Mouse (Mus musculus) retina, embryonic 14.5 days (tissue): ENCODE measurements around the gene Fut8.
"Not testable (repeated sequence)": the region's sequence is repeated elsewhere in the genome, so short reads cannot be mapped to it uniquely, and the experiment has no call there.

Experiments used
- DNase-seq: peaks from one replicate; pipeline ENCODE4 v3.0.0-alpha.2; 2015; ENCODE audit warnings: low spot score

The Fut8 gene

DNA sequence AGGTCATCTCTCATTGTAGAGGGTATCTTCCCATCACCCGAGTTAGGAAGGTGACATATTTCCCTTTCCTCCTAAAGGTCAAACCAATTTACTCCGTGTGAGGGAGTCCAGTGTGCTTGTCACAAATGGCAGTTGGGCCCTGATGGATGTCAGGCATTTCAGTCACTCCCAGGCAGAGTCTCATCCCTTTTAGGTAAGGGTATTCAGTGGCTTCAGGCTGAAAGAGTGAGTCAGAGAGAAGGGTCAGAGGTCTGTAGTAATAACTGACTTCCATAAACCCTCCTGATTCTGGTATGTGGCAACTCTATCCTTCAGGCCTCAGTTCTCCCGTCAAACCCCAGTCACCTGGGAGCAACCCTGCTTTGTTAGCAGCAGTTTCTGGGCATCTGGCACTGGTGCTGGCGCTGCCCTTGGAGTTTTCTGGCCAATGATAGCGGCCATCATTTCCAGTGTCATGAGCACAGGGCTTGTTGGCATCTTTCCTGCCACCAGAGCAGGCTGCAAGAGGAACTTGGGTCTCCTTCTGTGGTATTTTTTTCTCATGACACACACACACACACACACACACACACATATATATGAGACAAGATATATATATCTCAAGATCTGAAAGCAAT lies 262.6 kb downstream of the Fut8 start:
- DNase-seq, result no peak

DNA sequence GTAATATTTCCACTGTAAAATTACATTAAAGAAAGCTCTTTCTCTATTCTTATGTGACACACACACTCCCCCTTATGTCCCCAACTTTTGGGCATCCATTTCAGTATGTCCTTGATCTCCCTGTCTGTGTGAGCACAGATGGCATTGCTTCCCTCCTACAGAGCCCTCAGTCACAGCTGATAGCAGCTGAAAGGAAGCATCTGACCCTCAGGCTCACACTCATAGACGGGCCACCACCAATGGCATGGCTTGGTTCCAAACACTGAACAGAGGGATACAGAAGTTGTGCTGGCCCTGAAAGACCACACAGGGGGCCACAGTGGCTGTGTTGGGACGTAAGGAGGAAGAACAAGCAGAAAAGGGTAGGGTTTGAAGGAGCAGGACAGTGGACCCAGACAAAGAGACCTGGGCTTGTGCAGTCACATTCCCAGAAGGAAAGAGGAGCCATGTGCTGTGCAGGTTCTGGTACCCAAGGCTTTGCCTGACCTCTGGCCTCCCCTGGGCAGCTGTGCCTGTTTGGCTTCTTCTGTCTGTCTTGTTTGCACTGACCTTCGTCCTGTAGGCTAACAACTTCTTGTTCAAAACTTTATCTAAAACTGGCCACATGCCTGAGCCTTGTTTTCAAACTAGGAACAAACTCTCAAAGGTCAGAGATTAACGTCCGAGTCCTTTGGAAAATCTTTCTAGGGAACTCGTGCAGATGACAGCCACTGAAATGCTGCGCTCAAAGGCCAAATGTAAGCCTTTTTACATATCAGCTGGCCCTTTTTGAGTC lies 263.7 kb downstream of the Fut8 start:
- no peak for DNase-seq

GRCm38 (mm10) chr12:77502243-77502642 lies 264.3 kb downstream of the Fut8 start:
- no peak for DNase-seq

GRCm38 (mm10) chr12:77505431-77505830 lies 267.5 kb downstream of the Fut8 start:
- DNase-seq, result no peak

DNA sequence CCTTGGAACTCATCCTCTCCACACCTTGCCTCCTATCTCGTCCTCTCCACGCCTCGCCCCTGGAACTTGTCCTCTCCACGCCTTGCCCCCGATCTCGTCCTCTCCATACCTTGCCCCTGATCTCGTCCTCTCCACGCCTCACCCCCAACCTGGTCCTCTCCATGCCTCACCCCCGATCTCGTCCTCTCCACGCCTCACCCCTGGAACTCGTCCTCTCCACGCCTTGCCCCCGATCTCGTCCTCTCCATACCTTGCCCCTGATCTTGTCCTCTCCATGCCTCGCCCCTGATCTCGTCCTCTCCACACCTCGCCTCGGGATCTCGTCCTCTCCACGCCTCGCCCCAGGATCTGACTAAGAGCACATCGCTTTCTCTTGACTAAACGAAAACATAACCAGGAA lies 269.8 kb downstream of the Fut8 start:
- DNase-seq, result no peak

DNA sequence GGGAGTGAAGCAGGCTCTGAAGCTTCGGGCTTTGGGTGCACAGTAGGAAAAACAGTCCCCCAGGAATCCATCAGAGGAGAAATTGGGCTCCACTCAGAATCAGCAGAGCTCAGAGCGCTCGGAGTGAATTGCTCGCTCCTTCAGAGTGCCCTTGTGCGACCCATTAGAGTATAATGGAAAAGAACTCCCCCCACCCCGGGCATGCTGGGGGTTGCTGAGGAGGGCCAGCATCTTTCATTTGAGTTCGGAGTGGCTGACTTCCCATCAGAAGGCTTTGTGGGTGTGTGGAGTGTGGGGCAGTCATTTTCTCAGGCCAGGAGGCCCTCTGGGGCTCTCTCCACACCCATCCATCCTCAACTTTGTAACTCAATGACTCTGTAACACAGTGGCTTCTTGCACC lies 272.8 kb downstream of the Fut8 start:
- no peak for DNase-seq

DNA sequence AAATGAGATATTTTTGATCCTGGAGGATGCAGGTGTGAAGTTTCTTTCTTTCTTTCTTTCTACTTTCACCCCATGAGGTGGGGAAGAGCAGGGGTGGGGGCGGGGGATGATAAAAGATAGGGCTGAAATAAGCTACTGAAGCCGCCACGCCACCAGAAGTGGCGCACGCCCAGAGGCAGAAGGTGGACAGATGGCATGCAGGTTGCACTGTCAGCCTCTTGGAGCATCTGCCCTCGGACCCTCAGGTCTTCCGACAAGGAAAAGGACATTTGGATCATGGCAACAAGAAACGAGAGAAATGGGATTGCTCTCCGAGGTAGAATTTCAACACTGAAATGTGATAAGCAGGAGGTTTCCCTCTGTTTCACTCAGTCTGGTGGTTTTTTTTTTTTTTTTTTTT lies 273.3 kb downstream of the Fut8 start:
- no peak for DNase-seq

DNA sequence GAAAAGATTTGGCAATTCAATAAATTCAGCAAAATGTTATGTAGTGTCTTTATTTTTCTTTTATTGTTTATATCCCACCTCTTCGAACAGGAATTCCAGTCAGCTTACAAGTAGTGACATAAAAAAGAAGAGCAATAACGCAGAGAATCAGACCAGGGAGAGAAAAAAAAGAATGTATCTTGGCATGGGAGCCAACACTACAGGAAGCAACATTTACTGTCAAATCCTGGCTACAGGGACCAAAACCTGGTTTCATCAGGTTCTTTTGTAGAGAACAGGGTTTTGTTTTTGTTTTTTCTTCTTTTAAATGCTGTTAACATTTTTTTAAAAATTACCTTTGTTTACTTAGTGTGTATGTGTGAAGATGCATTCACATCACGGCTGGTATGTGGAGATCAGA lies 273.7 kb downstream of the Fut8 start:
- DNase-seq, result no peak

- DNase-seq, result no peak
Observed at GRCm38 (mm10) chr12:77516805-77517204, 278.9 kb downstream of the Fut8 start.

DNA sequence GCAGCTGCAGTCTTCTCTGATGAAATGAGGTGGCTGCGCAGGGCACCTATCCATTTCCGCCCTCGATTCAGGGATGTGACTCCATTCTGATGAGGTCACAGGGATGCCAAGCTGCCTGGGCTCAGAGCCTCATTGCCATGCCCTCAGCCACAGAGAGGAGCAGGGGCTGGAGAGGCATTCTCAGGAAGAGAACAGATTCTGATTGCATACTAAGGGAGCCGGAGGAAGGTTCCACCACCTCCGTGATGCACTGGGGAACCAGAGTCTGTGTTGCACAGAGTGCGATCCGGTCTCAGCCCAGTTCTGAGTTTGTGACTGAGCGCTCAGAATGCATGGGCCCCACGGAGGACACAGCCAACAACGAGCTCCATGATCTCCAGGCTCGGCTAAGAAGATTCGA lies 279.8 kb downstream of the Fut8 start:
- DNase-seq, result no peak

DNA sequence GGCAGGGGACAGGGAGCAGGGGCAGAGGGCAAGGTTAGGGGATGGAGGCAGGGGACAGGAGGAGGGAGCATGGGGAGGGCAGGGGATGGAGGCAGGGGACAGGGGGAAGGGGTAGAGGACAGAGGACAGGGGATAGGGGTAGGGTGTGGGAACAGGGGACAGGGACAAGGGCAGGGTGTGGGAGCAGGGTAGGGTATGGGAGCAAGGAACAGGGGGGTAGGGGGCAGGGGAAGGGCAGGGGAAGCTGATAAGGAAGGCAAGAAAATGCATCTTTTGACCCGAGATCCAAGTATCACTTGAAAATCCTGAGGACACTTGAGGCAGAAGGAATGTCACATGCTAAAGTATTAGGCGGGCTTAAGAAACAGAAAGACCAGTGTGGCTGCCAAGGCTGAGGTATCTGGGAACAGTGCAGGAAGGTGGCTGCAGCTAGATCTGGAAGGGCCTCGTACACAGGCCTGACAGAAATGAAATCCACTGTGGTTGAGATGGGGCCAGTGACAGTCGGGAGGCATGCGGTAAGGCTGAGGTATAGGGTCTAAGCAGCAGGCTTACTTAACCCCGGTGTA lies 281.7 kb downstream of the Fut8 start:
- no peak for DNase-seq

GRCm38 (mm10) chr12:77524014-77524413 lies 286.1 kb downstream of the Fut8 start:
- not testable (repeated sequence) for DNase-seq
